Mouse (Mus musculus) heart, adult 18-20 months (tissue): ENCODE measurements around the gene Tm7sf2. TPM values are rescaled to one million over a fixed set of nuclear protein-coding genes. Genes with fewer than 3 reads are reported as not detected.
A peak's percentile ranks its signal among the peaks of the same experiment; 100 is the strongest.

Experiments
- DNase-seq, 2 experiments: peaks; one replicate each; pipeline ENCODE4 v3.0.0; 2021 to 2022; ENCODE audit warnings: mixed read lengths in 1 of 2
- total RNA-seq, 2 experiments: library from RNA; stranded (reverse); gene quantifications; 2 replicates each; pipeline ENCODE4 v1.2.3; 2021

The Tm7sf2 gene
- total RNA-seq, 2 experiments from 2014 or later = 2.1 to 3.0 TPM

- DNase-seq = peak in 1 of 2 experiments; percentile 11
These were observed 24.1 kb downstream of the Tm7sf2 start for GRCm38 (mm10) chr19:6044102-6044501.

GRCm38 (mm10) chr19:6042293-6042692 is 25.9 kb downstream of the Tm7sf2 start:
- DNase-seq = no peak

DNA sequence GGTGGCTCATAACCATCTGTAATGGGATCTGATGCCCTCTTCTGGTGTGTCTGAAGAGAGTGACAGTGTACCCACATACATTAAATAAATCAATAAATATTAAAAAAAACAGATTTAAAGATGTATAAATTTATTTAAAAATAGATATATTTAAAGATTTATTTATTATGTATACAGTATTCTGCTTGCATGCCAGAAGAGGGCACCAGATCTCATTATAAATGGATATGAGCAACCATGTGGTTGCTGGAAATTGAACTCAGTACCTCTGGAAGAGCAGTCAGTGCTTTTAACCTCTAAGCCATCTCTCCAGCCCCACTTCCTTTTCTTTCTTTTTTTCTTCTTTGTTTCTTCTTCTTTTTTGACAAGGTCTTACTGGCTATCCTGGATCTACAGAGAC is 28.2 kb downstream of the Tm7sf2 start:
- DNase-seq = no peak

- DNase-seq = no peak
These were observed 29.8 kb downstream of the Tm7sf2 start for GRCm38 (mm10) chr19:6038326-6038725.

- DNase-seq = no peak
These were observed 30.5 kb downstream of the Tm7sf2 start for GRCm38 (mm10) chr19:6037695-6038094.

DNA sequence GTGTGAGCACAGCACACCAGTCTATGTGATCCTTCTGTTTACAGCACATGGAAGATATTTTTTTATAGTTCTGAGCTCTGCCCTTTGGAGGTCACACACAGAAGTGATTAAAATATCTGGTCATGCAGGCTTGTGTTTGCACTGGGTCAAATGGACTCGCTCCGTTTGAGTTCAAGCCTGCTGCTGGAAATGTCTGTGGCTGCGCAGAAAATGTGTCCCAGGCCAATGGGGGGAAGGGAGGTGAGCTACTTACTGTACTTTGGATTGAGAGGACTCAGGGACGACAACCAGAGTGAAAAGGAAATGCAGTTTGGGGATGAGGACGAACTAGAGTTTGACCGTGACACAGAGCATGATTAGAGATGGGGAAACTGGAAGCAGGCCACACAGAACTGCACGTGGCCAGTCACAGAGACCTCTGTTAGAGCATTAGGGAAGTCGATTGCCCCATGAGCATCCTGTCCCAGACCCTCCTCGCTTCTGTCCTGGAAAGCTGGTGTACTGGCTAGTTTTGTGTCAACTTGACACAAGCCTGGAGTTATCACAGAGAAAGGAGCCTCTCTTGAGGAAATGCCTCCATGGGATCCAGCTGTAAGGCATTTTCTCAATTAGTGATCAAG is 32.1 kb downstream of the Tm7sf2 start:
- no peak for DNase-seq

GRCm38 (mm10) chr19:6030520-6031280 is 37.5 kb downstream of the Tm7sf2 start:
- DNase-seq = no peak

GRCm38 (mm10) chr19:6029426-6029825 is 38.7 kb downstream of the Tm7sf2 start:
- DNase-seq = no peak

- DNase-seq = no peak
These were observed 39.2 kb downstream of the Tm7sf2 start for GRCm38 (mm10) chr19:6028991-6029390.

GRCm38 (mm10) chr19:6023930-6024329 is 44.2 kb downstream of the Tm7sf2 start:
- no peak for DNase-seq

GRCm38 (mm10) chr19:6023059-6023458 is 45.1 kb downstream of the Tm7sf2 start:
- no peak for DNase-seq

- no peak for DNase-seq
These were observed 47.9 kb downstream of the Tm7sf2 start for GRCm38 (mm10) chr19:6020276-6020675.

DNA sequence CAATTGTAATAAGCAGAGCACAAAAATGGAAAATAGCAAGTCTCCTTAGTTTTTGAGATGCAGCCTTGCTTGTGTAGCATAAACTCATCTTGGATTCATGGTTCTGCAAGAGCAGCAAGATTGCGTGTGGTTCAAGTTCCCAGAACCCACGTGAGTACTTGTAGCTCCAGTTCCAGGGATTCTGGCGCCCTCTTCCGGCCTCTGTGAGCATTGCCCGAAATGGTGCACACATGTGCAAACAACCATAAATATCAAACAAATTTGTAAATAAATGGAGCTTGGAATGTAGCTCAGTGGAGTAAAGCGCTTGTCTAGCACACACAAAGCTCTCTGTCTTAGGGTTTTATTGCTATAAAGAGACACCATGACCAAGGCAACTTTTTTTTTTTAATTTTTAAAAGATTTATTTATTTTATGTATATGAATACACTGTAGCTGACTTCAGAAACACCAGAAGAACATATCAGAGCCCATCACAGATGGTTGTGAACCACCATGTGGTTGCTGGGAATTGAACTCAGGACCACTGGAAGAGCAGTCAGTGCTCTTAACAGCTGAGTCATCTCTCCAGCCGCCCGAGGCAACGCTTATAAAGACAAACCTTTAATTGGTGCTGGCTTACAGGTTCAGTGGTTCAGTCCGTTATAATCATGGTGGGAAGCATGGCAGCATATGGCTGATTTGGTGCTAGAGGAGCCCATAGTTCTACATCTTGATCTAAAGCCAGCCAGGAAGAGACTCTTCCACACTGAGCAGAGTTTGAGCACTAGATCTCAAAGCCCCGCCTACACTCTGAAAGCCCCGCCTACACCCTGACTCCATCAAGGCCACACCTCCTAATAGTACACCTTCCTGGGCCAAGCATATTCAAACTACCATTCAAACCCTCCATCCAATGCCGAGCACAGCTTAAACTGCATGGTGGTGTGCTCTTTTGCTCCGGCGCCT is 49.8 kb downstream of the Tm7sf2 start:
- peak; percentile 84 to 95 for DNase-seq

DNA sequence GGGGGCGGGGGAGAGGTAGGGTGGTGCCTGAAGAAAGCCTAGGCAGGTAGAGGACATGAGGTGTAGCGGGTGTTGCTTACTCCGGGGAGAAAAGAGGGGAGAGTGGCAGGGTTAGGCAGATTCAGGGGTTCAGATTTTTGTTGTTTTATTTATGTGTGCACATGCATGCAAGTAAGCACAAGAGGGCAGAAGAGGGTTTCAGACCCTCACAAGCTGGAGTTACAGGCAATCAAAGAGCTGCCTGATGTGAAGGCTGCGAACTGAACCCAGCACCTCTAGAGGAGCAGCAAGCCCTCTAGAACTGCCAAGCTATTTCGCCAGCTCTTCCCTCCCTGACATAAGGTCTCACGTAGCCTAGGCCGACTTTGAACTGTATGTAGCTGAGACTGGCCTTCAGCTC is 51.6 kb downstream of the Tm7sf2 start:
- no peak for DNase-seq

GRCm38 (mm10) chr19:6015511-6016315 is 52.5 kb downstream of the Tm7sf2 start, which contains the start of gene Capn1:
Gene Capn1 (minus strand): TSS chr19:6015897.
- peak; percentile 80 to 81 for DNase-seq

DNA sequence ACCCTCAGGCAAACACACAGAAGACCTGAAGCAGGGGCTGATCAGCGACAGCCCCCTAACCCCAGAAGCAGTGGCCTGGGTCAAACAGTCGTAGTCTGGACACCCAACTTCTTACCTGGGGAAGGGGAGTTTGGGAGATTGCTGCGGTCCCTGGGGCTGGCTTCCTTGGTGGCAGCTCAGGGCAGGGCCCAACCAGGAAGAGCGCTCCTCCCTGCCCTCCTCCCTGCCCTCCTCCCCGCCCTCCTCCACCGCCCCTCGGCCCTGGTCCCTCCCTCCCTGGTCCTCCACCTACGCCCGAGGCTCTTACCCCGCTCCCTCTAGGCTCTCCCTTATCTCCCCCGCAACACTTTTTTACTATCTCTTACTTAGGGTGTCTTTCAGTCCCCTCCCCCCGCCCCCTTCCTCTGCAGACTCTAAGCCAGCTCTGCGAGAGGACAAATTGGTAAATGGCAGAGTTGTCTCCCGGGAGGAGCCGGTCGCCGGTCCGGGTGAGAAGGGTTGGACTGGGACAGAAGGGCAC is 53.1 kb downstream of the Tm7sf2 start:
- DNase-seq = peak; percentile 62 to 63

GRCm38 (mm10) chr19:6013691-6014090 is 54.5 kb downstream of the Tm7sf2 start:
- DNase-seq = no peak
